Mouse (Mus musculus) small intestine, adult 2 months (tissue): Measurements from ENCODE around the gene Esrrg. TPM values are rescaled to one million over a fixed set of nuclear protein-coding genes. Genes with fewer than 3 reads are reported as not detected.

Experiments used
- H3K27ac ChIP-seq: fragments of 200-500 bp; 2 replicates; pipeline ENCODE4 v1.5.1; 2012; ENCODE audit warnings: low read depth, low read length, control low read depth, inconsistent platforms; ENCODE audit not compliant: insufficient read depth
- H3K27me3 ChIP-seq: fragments of 200-500 bp; 2 replicates; pipeline ENCODE4 v1.6.1; 2012; ENCODE audit warnings: mild to moderate bottlenecking, moderate library complexity, low read length, inconsistent platforms; ENCODE audit not compliant: control insufficient read depth, insufficient read depth
- H3K36me3 ChIP-seq: fragments of 200-500 bp; 2 replicates; pipeline ENCODE4 v1.6.1; 2012; ENCODE audit warnings: mild to moderate bottlenecking, low read length, control low read depth, inconsistent platforms; ENCODE audit not compliant: control insufficient read depth, insufficient read depth
- H3K4me1 ChIP-seq: fragments of 200-500 bp; 2 replicates; pipeline ENCODE4 v1.6.1; 2012; ENCODE audit warnings: low read length, inconsistent platforms, mixed read lengths; ENCODE audit not compliant: control insufficient read depth, insufficient read depth, insufficient read length
- H3K4me3 ChIP-seq: fragments of 200-500 bp; 2 replicates; pipeline ENCODE4 v1.5.1; 2012; ENCODE audit warnings: low read depth, mild to moderate bottlenecking, control low read depth, inconsistent platforms, low read length, moderate library complexity
- CTCF ChIP-seq: fragments of 200-500 bp; IDR thresholded peaks from 2 replicates; pipeline ENCODE4 v1.5.1; 2012; ENCODE audit warnings: low read depth, mild to moderate bottlenecking, control low read depth, inconsistent platforms, low read length, moderate library complexity, mixed read lengths; ENCODE audit not compliant: insufficient replicate concordance, insufficient read length; ENCODE audit errors: extremely low read depth
- POLR2A ChIP-seq: fragments of 200-500 bp; IDR thresholded peaks from 2 replicates; pipeline ENCODE4 v1.6.1; 2012; ENCODE audit warnings: low read depth, mild to moderate bottlenecking, control low read depth, inconsistent platforms, low read length, moderate library complexity
- WGBS: fragments of 180-500 bp; shearing (Covaris S2); methylation state at CpG from one replicate; pipeline ENCODE4 v1.1.7; 2018; 5-methylcytosine and 5-hydroxymethylcytosine counted together
- polyA plus RNA-seq: library from polyadenylated mRNA; depleted of rRNA; stranded (reverse); fragments of >200 nt; gene quantifications from 2 replicates; pipeline ENCODE4 v1.2.3, GENCODE M21; 2012

Gene Esrrg
- polyA plus RNA-seq, 1 experiment: 0.72 TPM

DNA sequence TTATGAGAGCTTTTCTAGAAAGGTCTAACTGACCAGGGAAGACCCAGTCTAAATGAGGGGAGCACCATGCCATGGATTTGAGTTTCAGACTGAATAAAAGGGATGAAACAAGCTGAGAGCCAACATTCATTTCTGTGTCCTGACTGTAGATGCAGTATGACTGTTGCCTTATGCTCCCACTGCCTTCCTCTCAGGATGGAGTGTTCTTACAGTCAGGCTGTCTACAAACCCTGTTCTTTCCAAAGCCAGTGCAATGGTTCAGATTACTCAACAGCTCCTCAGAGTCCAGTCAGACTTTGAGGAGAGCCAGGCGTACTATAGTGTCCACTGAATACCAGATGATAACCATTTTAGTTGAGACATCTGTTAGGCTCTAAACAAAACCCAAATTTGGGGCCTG is 116.8 kb downstream of the Esrrg start:
- Histone ChIP-seq H3K27ac (no peak overlapping the region), H3K4me3 (no peak overlapping the region), H3K4me1 (no peaks in the 10 kb centered on the region), H3K36me3 (no peaks in the 10 kb centered on the region), H3K27me3 (no peaks in the 10 kb centered on the region)
- WGBS: 82% methylated on average over 1 of the region's 1 CpGs
- no peak for TF ChIP-seq CTCF
- no peak for TF ChIP-seq POLR2A

- Histone ChIP-seq H3K4me1 (no peaks in the 10 kb centered on the region), H3K27me3 (no peaks in the 10 kb centered on the region), H3K27ac (no peak overlapping the region), H3K36me3 (no peaks in the 10 kb centered on the region), H3K4me3 (no peak overlapping the region)
- TF ChIP-seq CTCF: no peak
- no peak for TF ChIP-seq POLR2A
- WGBS: 62% methylated on average over 4 of the region's 4 CpGs
Measured at GRCm38 (mm10) chr1:187731171-187731570, 122.6 kb downstream of the Esrrg start.

- 76% methylated on average over 14 of the region's 14 CpGs for WGBS
- Histone ChIP-seq H3K4me3 (no peak overlapping the region), H3K4me1 (no peaks in the 10 kb centered on the region), H3K27me3 (no peaks in the 10 kb centered on the region), H3K27ac (no peak overlapping the region), H3K36me3 (no peaks in the 10 kb centered on the region)
- TF ChIP-seq CTCF: no peak
- no peak for TF ChIP-seq POLR2A
Measured at GRCm38 (mm10) chr1:187736507-187736906, 127.9 kb downstream of the Esrrg start.

DNA sequence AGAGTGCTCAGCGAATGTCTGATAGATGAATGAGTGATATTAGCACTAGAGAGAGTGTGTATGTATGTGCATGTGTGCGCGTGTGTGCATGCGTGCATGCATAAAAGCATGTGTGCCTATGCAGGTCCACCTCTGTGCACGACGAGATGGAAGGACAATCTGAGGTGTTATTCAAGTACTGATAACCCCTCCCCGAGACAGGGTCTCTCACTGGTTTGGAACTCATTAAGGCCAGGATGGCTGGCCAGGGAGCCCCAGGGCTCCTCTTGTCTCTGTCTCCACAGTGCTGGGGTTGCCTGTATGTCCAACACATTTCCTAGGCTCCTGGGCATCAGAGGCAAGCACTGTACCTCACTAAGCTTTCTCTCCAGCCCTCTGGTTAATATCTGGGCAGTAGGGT is 128.7 kb downstream of the Esrrg start:
- TF ChIP-seq POLR2A: no peak
- no peak for TF ChIP-seq CTCF
- H3K27me3 ChIP-seq: no peaks in the 10 kb centered on the region
- WGBS: 92% methylated on average over 7 of the region's 7 CpGs
- no peak overlapping the region for H3K4me3 ChIP-seq
- peaks cover 3% of the 10 kb centered on the region; the same call in 1 of the 2 replicates for H3K4me1 ChIP-seq
- H3K36me3 ChIP-seq: no peaks in the 10 kb centered on the region
- no peak overlapping the region for H3K27ac ChIP-seq

DNA sequence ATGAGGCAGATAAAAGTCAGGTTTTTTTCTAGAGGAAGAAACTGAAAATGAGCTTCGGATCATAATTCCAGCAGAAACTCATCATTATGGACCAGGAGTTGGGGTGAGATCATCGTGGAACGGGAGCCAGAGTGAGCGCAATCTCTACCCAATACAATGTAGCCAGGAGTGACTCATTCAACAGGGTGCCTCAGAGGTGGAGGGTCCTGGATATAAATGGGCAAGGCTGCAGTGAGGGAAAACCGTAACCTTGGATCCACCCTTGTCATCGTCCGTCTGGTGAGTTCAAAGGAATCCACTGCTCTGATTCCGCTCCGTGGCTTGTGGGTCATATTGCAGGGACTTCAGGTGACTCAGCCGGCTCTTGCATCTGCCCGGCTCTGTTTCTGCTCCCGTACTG is 131.9 kb downstream of the Esrrg start:
- TF ChIP-seq CTCF: no peak
- TF ChIP-seq POLR2A: no peak
- H3K36me3 ChIP-seq: no peaks in the 10 kb centered on the region
- H3K4me1 ChIP-seq: peaks cover 3% of the 10 kb centered on the region; the same call in 1 of the 2 replicates
- 87% methylated on average over 12 of the region's 12 CpGs for WGBS
- no peaks in the 10 kb centered on the region for H3K27me3 ChIP-seq
- H3K4me3 ChIP-seq: no peak overlapping the region
- H3K27ac ChIP-seq: no peak overlapping the region

DNA sequence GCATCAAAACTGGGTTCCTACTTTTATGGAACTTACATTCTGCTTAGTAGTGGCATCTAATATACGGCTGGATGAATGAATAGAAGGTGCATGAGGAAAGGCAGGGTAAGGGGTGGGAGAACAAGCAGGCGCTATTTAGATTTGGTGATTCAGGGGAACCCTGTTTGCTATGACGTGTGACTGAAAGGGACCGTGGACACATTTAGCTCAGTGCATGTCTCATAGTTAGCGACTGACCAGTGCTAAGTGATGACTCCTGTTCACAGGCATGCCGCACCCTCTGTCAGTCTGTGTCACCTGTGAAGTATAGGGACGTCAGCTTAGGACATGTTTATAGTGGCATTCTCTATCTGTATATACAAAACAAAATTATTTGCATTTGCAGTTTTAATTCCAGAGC is 132.7 kb downstream of the Esrrg start:
- Histone ChIP-seq H3K4me3 (no peak overlapping the region), H3K27ac (no peak overlapping the region), H3K4me1 (peaks cover 3% of the 10 kb centered on the region; the same call in 1 of the 2 replicates), H3K36me3 (no peaks in the 10 kb centered on the region), H3K27me3 (no peaks in the 10 kb centered on the region)
- TF ChIP-seq CTCF: no peak
- TF ChIP-seq POLR2A: no peak
- 88% methylated on average over 7 of the region's 7 CpGs for WGBS

DNA sequence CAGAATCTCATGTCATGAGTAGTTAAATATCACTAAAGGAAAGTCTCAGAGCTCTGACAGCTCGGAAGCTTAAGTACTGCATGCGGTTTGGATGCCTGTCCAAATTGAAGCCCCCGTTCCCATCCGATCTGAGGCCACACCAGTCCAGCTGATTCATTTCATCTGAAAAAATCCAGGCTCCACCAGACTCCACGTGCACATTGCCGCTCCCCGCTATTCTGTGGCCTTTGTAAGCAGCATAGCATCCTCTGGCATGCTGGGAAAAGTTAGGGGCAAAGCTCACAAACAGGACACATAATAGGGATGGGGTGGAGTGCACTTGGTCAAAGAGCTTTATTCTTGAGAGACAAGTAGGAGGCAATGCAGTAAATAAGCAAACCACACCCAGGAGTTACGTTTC is 133.5 kb downstream of the Esrrg start:
- H3K27me3 ChIP-seq: no peaks in the 10 kb centered on the region
- WGBS: 65% methylated on average over 8 of the region's 8 CpGs
- H3K36me3 ChIP-seq: no peaks in the 10 kb centered on the region
- H3K27ac ChIP-seq: no peak overlapping the region
- TF ChIP-seq CTCF: no peak
- no peak overlapping the region for H3K4me3 ChIP-seq
- H3K4me1 ChIP-seq: peaks cover 3% of the 10 kb centered on the region; the same call in 1 of the 2 replicates

DNA sequence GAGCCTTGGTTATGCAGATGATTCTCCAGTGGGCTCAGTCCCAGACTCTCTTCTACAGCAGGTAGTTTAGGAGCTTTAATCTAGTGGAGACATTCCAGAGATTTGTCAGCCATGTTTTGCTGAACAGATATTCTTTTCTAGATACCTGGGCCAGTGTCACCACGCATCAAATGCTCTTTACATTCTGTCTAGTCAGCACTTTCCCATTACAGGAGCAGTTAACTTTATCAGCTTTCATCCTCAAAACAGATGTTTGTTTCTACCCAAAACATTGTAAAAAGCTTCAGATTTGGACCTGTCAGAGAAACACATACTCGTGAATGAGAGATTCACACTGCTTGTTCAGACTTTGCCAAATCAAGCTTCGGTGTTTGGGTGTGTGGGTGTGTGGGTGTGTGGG is 140.7 kb downstream of the Esrrg start:
- Histone ChIP-seq H3K27ac (no peak overlapping the region), H3K36me3 (no peaks in the 10 kb centered on the region), H3K4me1 (no peaks in the 10 kb centered on the region), H3K4me3 (no peak overlapping the region), H3K27me3 (no peaks in the 10 kb centered on the region)
- 86% methylated on average over 3 of the region's 3 CpGs for WGBS
- TF ChIP-seq CTCF (no peak), POLR2A (no peak)
